Mouse (Mus musculus) brain, embryonic 14.5 days (tissue): Measurements from ENCODE around the gene Tctex1d4. TPM values are rescaled to one million over a fixed set of nuclear protein-coding genes. Genes with fewer than 3 reads are reported as not detected.

ENCODE experiments used
- DNase-seq: peaks from one replicate; pipeline ENCODE4 v3.0.0-alpha.2; 2011; ENCODE audit warnings: low read depth
- CTCF ChIP-seq: fragments of 200-500 bp; IDR thresholded peaks from 2 replicates; pipeline ENCODE4 v1.5.1; 2012; ENCODE audit warnings: inconsistent platforms, mild to moderate bottlenecking, moderate library complexity, borderline replicate concordance; ENCODE audit not compliant: insufficient read depth, insufficient read length; ENCODE audit errors: extremely low read depth
- POLR2A ChIP-seq: fragments of 200-500 bp; IDR thresholded peaks from 2 replicates; pipeline ENCODE4 v1.6.1; 2012; ENCODE audit warnings: mild to moderate bottlenecking, inconsistent platforms, borderline replicate concordance; ENCODE audit not compliant: poor library complexity, insufficient read depth, insufficient read length, severe bottlenecking; ENCODE audit errors: extremely low read depth
- polyA plus RNA-seq: library from polyadenylated mRNA; depleted of rRNA; stranded (reverse); fragments of >200 nt; gene quantifications from 2 replicates; pipeline ENCODE4 v1.2.3, GENCODE M21; 2012; rRNA removed

Tctex1d4 gene
- polyA plus RNA-seq, 1 experiment = 0.67 TPM

DNA sequence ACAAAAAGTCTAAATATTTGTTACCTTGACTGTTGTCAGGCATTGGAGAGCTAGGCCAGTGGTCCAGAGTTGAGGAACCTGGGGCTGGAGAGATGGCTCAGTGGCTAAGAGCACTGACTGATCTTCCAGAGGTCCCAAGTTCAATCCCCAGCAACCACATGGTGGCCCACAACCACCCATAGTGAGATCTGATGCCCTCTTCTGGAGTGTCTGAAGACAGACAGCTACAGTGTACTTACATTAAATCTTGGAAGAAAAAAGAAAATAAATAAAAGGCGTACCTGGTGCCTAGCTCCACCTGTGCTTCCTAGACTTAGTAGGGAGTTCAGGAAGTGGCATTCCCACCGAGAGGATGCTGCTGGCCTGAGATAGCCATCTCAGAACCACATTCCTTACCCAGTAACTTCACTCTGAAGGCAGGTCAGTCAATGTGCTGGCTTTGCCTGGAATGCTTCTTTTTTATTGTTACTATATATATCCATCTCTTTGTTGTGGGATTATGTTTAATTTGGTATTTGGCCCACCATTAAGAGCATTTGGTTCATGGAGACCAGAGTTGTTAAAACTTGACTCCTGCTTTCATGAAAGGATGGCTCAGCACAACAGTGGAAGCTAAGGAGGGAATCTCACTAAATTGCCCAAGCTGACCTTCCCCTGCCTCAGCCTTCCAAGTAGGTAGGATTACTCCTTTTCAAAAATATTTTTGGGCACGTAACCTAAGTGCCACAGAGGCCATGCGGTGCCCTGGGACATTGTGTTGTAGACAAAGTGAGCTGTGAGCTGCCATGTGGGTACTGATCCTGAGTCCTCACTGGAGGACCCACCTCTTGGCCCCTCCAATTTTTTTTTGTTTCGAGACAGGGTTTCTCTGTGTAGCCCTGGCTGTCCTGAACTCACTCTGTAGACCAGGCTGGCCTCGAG lies 23.0 kb downstream of the Tctex1d4 start:
- no peak for TF ChIP-seq POLR2A
- TF ChIP-seq CTCF = no peak
- no peak for DNase-seq

DNA sequence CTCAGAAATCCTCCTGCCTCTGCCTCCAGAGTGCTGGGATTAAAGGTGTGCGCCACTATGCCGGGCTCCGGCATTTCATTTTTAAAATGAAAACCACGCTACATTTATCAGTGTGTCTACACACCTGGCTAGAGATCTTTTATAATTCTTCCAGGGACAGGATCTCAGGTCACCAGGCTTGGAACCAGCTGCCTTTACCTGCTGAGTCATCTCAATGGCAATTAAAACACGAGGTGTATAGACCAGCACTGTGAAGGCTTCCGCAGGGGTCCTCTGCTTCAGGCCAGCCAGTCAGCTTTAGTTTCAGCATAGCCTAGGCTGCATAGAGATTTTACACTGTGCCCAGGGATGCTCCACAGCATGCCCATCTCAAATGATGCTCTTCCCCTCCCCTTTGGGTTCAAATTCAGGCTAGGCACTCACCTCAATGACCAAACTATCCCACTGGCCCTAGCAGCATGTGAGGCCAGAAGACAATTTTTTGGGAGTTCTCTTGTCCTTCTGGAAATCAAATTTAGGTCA lies 23.7 kb downstream of the Tctex1d4 start:
- DNase-seq = no peak
- TF ChIP-seq CTCF (no peak), POLR2A (no peak)

DNA sequence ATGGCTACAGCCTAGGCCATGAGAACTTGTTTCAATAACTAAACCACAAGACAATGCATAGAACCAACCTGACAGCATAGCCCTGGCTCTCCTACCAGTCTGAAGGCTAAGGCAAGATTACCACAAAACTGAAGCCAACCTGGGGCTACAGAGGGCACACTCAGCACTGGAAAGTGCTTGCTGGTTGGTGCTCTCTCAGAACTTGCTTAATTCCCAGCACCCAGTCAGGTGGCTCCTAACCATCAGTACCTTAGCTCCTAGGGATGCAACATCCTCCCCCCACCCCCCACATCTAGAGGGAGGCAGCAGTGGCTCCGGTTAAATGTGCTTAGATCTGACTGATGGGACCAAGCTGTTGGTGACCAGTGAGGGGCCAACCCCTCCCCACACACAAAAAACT lies 24.8 kb downstream of the Tctex1d4 start:
- DNase-seq = no peak
- no peak for TF ChIP-seq CTCF
- no peak for TF ChIP-seq POLR2A

GRCm38 (mm10) chr4:117152714-117153113 lies 26.1 kb downstream of the Tctex1d4 start:
- TF ChIP-seq POLR2A (no peak), CTCF (no peak)
- DNase-seq = no peak

DNA sequence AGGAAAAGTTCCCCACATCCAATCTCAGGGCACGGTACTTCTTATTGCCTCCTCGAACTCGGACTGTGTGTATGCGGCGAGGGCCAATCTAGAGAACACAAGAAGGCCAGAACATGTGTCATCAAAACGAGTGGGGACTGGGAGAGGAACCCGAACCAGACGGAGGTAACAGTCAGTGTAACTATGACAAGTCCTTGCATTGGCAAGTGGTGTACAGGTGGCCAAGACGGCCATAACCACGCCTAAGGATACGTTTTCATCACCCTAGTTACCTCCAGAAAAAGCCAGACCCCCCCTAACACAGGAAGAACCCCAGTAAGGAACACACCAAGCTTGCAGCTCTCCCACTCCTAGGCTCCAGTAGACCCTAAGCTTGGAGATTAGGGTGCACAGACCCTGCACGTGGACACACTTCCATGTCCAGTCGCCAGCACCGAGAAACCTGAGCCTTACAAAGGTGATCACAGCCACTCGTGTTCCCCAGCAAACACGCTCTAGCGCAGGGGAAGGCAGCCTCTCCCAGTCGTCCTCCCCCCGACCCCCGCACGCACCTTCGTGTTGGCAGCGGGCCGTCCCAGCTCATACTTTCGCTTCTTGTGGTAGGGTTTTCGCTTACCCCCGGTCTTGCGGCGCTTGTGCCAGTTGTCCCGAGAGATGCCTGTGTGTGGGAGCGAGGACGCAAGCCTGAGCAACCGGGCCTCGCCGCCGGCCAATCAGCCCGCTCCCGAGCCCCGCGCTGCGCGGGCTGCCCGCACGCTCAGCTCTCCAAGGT lies 28.6 kb downstream of the Tctex1d4 start:
- no peak for TF ChIP-seq POLR2A
- TF ChIP-seq CTCF = no peak
- no peak for DNase-seq

DNA sequence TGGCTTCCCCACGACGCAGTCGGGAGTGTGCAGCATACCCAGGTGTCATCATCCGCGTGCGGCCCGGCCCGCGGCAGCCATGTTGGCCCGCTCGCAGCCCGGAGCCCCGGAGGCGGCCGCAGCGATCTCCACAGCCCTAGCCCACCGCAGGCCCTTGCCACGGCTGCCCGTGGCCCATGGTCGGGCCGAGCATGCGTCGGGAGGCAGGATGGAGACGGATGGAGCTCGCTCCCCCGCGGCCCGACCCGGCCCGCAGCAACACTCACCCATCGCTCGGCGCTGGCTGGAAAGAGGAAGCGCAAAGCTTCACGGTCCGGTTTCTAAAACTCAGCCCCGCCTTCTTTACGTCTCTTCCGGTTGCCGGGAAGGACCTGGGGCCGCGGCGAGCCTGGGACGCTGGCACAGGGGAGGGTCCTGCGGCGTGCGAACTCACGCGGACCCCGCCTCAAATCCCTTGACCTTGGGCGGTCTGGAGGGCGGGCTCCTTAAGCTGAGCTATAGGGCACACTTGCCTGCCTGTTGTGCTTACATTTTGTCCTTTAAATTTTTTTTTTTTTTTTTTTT lies 29.3 kb downstream of the Tctex1d4 start, which contains the start of gene Rps8:
Gene Rps8 (minus strand): TSS at position 452 of the 564 bp plus-strand sequence.
- TF ChIP-seq CTCF = no peak
- peak; percentile 77; the same call in 1 of the 2 replicates for TF ChIP-seq POLR2A
- peak; percentile 97 for DNase-seq

GRCm38 (mm10) chr4:117156372-117156771 lies 29.8 kb downstream of the Tctex1d4 start:
- DNase-seq = no peak
- TF ChIP-seq POLR2A = no peak
- no peak for TF ChIP-seq CTCF

- no peak for TF ChIP-seq CTCF
- no peak for TF ChIP-seq POLR2A
- DNase-seq = no peak
Measured at GRCm38 (mm10) chr4:117159666-117160065, 33.1 kb downstream of the Tctex1d4 start.

GRCm38 (mm10) chr4:117161183-117161582 lies 34.6 kb downstream of the Tctex1d4 start:
- no peak for TF ChIP-seq CTCF
- TF ChIP-seq POLR2A = no peak
- DNase-seq = peak; percentile 26

DNA sequence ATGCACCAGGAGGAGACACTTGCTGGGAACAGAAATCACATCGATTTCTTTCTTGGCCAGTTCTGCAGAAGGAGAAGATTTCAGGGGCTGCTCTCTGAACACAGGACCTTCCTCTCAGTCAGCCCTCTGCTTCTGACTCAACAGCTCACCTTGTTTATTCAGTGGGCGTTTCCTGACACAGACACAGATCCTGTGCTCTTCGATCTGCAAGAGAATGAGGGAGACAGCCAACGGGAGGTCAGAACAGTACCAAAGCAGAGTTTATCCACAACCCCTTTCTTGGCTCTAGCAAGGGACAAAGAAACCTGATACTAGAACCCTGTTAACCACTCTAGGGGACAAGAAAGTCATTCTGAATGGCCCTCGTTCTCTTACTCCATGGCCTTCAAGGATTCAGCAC lies 43.3 kb downstream of the Tctex1d4 start:
- DNase-seq = no peak
- TF ChIP-seq CTCF (no peak), POLR2A (no peak)

Other genes starting within 250 kb of the Tctex1d4 start
- 30.1 and 36.0 TPM in 2 replicates for gene Zswim5, start 249.4 kb upstream of the Tctex1d4 start, polyA plus RNA-seq
- gene Urod, start 132.4 kb upstream of the Tctex1d4 start, polyA plus RNA-seq = 58.9 and 63.2 TPM in 2 replicates
- 59.3 and 60.4 TPM in 2 replicates for gene Hectd3, start 131.5 kb upstream of the Tctex1d4 start, polyA plus RNA-seq
- 24.6 and 25.0 TPM in 2 replicates for gene Eif2b3, start 107.4 kb upstream of the Tctex1d4 start, polyA plus RNA-seq
- 11.6 and 18.6 TPM in 2 replicates for gene Ptch2, start 30.7 kb upstream of the Tctex1d4 start, polyA plus RNA-seq
- gene Btbd19, start 1.1 kb upstream of the Tctex1d4 start, polyA plus RNA-seq = 6.5 and 7.9 TPM in 2 replicates
- gene Plk3, start 7.2 kb downstream of the Tctex1d4 start, polyA plus RNA-seq = 18.5 and 19.6 TPM in 2 replicates
- gene Rps8, start 29.4 kb downstream of the Tctex1d4 start, polyA plus RNA-seq = 838 and 897 TPM in 2 replicates
- gene Kif2c, start 55.8 kb downstream of the Tctex1d4 start, polyA plus RNA-seq = 14.5 and 23.7 TPM in 2 replicates
- 6.2 and 7.0 TPM in 2 replicates for gene Tmem53, start 125.2 kb downstream of the Tctex1d4 start, polyA plus RNA-seq
- gene Armh1, start 125.3 kb downstream of the Tctex1d4 start, polyA plus RNA-seq = 1.3 and 1.6 TPM in 2 replicates